Mouse (Mus musculus) stomach, embryonic 16.5 days (tissue): ENCODE data around the gene Lhfpl4. TPM values are rescaled to one million over a fixed set of nuclear protein-coding genes. Genes with fewer than 3 reads are reported as not detected.

Experiments used
- ATAC-seq: fragments of 200-750 bp; cut with Nextera tagmentation; 2 replicates; pipeline ENCODE4 v1.8.0; 2017; ENCODE audit warnings: moderate number of reproducible peaks, moderate TSS enrichment; ENCODE audit not compliant: insufficient read depth, low FRiP score
- H3K27ac ChIP-seq: fragments of 300-500 bp; sonication (generic); 2 replicates; pipeline ENCODE4 v1.5.1; 2014; ENCODE audit warnings: low read length
- H3K27me3 ChIP-seq: fragments of 300-500 bp; sonication (generic); 2 replicates; pipeline ENCODE4 v1.6.1; 2014; ENCODE audit warnings: low read length, control low read depth, mixed read lengths; ENCODE audit not compliant: control insufficient read depth, insufficient read depth
- H3K36me3 ChIP-seq: fragments of 300-500 bp; sonication (generic); 2 replicates; pipeline ENCODE4 v1.6.1; 2014; ENCODE audit warnings: low read length; ENCODE audit not compliant: control insufficient read depth, insufficient read depth
- H3K4me1 ChIP-seq: fragments of 300-500 bp; sonication (generic); 2 replicates; pipeline ENCODE4 v1.6.1; 2014; ENCODE audit warnings: low read length, control low read depth, mixed read lengths; ENCODE audit not compliant: control insufficient read depth, insufficient read depth
- H3K4me2 ChIP-seq: fragments of 300-500 bp; sonication (generic); 2 replicates; pipeline ENCODE4 v1.6.1; 2014; ENCODE audit warnings: low read depth, low read length, mixed read lengths
- H3K4me3 ChIP-seq: fragments of 300-500 bp; sonication (generic); replicated peaks from 2 replicates; pipeline ENCODE4 v1.5.1; 2014; ENCODE audit warnings: mild to moderate bottlenecking, low read length
- H3K9ac ChIP-seq: fragments of 300-500 bp; sonication (generic); 2 replicates; pipeline ENCODE4 v1.6.1; 2014; ENCODE audit warnings: low read length
- H3K9me3 ChIP-seq: fragments of 300-500 bp; sonication (generic); replicated peaks from 2 replicates; pipeline ENCODE4 v1.6.1; 2016; ENCODE audit warnings: low read length, control low read depth; ENCODE audit not compliant: control insufficient read depth
- WGBS: fragments of 180-500 bp; shearing (Covaris S2); extraction: QIAGEN DNeasy Blood & Tissue Kit; methylation state at CpG from one replicate; pipeline ENCODE4 v1.1.7; 2014; 5-methylcytosine and 5-hydroxymethylcytosine counted together
- polyA plus RNA-seq: library from polyadenylated mRNA; unstranded; fragments of >200 nt; fragmentation: Nextera tagmentation; extraction: Ambion mirVana; gene quantifications from 2 replicates; pipeline ENCODE4 v1.2.1, GENCODE M21; 2015

Gene Lhfpl4
- polyA plus RNA-seq, 1 experiment from 2014 or later: 1.6 TPM

- Histone ChIP-seq H3K27ac (no peak overlapping the region), H3K36me3 (peaks cover 12% of the 10 kb centered on the region; the same call in 1 of the 2 replicates), H3K9ac (no peak overlapping the region), H3K27me3 (no peaks in the 10 kb centered on the region), H3K4me3 (no peak overlapping the region), H3K4me1 (no peaks in the 10 kb centered on the region), H3K9me3 (no peaks in the 10 kb centered on the region), H3K4me2 (no peak overlapping the region)
- no peak for ATAC-seq
- WGBS: 78% methylated on average over 4 of the region's 4 CpGs
Observed at GRCm38 (mm10) chr6:113156064-113156463, 39.1 kb downstream of the Lhfpl4 start.

- no peak overlapping the region for H3K9ac ChIP-seq
- no peak overlapping the region for H3K4me2 ChIP-seq
- peaks cover 20% of the 10 kb centered on the region for H3K36me3 ChIP-seq
- H3K4me3 ChIP-seq: no peak overlapping the region
- ATAC-seq: no peak
- WGBS: 85% methylated on average over 6 of the region's 6 CpGs
- no peaks in the 10 kb centered on the region for H3K4me1 ChIP-seq
- H3K9me3 ChIP-seq: no peaks in the 10 kb centered on the region
- H3K27ac ChIP-seq: no peak overlapping the region
- no peaks in the 10 kb centered on the region for H3K27me3 ChIP-seq
Observed at GRCm38 (mm10) chr6:113154886-113155285, 40.3 kb downstream of the Lhfpl4 start.

GRCm38 (mm10) chr6:113154071-113154470, 41.1 kb downstream of the Lhfpl4 start:
- H3K4me2 ChIP-seq: no peak overlapping the region
- no peak for ATAC-seq
- H3K4me3 ChIP-seq: no peak overlapping the region
- 95% methylated on average over 8 of the region's 8 CpGs for WGBS
- H3K36me3 ChIP-seq: peaks cover 27% of the 10 kb centered on the region
- no peak overlapping the region for H3K9ac ChIP-seq
- no peak overlapping the region for H3K27ac ChIP-seq
- no peaks in the 10 kb centered on the region for H3K27me3 ChIP-seq
- H3K4me1 ChIP-seq: no peaks in the 10 kb centered on the region
- no peaks in the 10 kb centered on the region for H3K9me3 ChIP-seq

- H3K4me2 ChIP-seq: no peak overlapping the region
- H3K9me3 ChIP-seq: no peaks in the 10 kb centered on the region
- peaks cover 26% of the 10 kb centered on the region for H3K36me3 ChIP-seq
- no peak for ATAC-seq
- peaks cover 2% of the 10 kb centered on the region; the same call in 1 of the 2 replicates for H3K4me1 ChIP-seq
- H3K9ac ChIP-seq: no peak overlapping the region
- H3K27me3 ChIP-seq: no peaks in the 10 kb centered on the region
- H3K27ac ChIP-seq: no peak overlapping the region
- WGBS: 92% methylated on average over 4 of the region's 4 CpGs
- no peak overlapping the region for H3K4me3 ChIP-seq
Observed at GRCm38 (mm10) chr6:113145249-113145648, 49.9 kb downstream of the Lhfpl4 start.

GRCm38 (mm10) chr6:113144764-113145163, 50.4 kb downstream of the Lhfpl4 start:
- Histone ChIP-seq H3K4me3 (no peak overlapping the region), H3K4me2 (no peak overlapping the region), H3K9me3 (no peaks in the 10 kb centered on the region), H3K9ac (no peak overlapping the region), H3K4me1 (peaks cover 2% of the 10 kb centered on the region; the same call in 1 of the 2 replicates), H3K27me3 (no peaks in the 10 kb centered on the region), H3K36me3 (peaks cover 25% of the 10 kb centered on the region), H3K27ac (no peak overlapping the region)
- 98% methylated on average over 1 of the region's 1 CpGs for WGBS
- no peak for ATAC-seq

GRCm38 (mm10) chr6:113141389-113142094, 53.6 kb downstream of the Lhfpl4 start:
- H3K27me3 ChIP-seq: no peaks in the 10 kb centered on the region
- peaks cover 2% of the 10 kb centered on the region; the same call in 1 of the 2 replicates for H3K4me1 ChIP-seq
- H3K27ac ChIP-seq: peak overlapping the region; percentile 44; the same call in 1 of the 2 replicates
- H3K4me3 ChIP-seq: no peak overlapping the region
- 40% methylated on average over 1 of the region's 1 CpGs for WGBS
- H3K4me2 ChIP-seq: no peak overlapping the region
- peaks cover 12% of the 10 kb centered on the region for H3K36me3 ChIP-seq
- H3K9me3 ChIP-seq: no peaks in the 10 kb centered on the region
- ATAC-seq: 0 out of 2 replicates have a peak, but pooled peaks have one; percentile 33
- no peak overlapping the region for H3K9ac ChIP-seq

GRCm38 (mm10) chr6:113133360-113133759, 61.8 kb downstream of the Lhfpl4 start:
- ATAC-seq: no peak
- WGBS: 86% methylated on average over 2 of the region's 2 CpGs
- Histone ChIP-seq H3K27ac (no peak overlapping the region), H3K4me2 (no peak overlapping the region), H3K4me1 (no peaks in the 10 kb centered on the region), H3K4me3 (no peak overlapping the region), H3K36me3 (peaks cover 17% of the 10 kb centered on the region), H3K27me3 (no peaks in the 10 kb centered on the region), H3K9ac (no peak overlapping the region), H3K9me3 (no peaks in the 10 kb centered on the region)

GRCm38 (mm10) chr6:113120806-113121205, 74.4 kb downstream of the Lhfpl4 start:
- WGBS: 93% methylated on average over 10 of the region's 10 CpGs
- Histone ChIP-seq H3K27me3 (no peaks in the 10 kb centered on the region), H3K9ac (no peak overlapping the region), H3K4me1 (no peaks in the 10 kb centered on the region), H3K4me2 (no peak overlapping the region), H3K36me3 (peaks cover 28% of the 10 kb centered on the region), H3K4me3 (no peak overlapping the region), H3K27ac (no peak overlapping the region), H3K9me3 (no peaks in the 10 kb centered on the region)
- ATAC-seq: no peak
